Mouse (Mus musculus) left cerebral cortex, adult 18-20 months (tissue): ENCODE data around the gene Olfr1301. TPM values are rescaled to one million over a fixed set of nuclear protein-coding genes. Genes with fewer than 3 reads are reported as not detected.

ENCODE experiments used
- DNase-seq, 2 experiments: peaks; one replicate each; pipeline ENCODE4 v3.0.0; 2021 to 2022; ENCODE audit warnings: low spot score in 2 of 2, mixed read lengths in 1 of 2
- long read RNA-seq, 2 experiments: library from polyadenylated mRNA; stranded (forward); transcript quantifications; one replicate each; pipeline ENCODE4 v2.0.0; 2021
- total RNA-seq, 2 experiments: library from RNA; stranded (reverse); gene quantifications; 2 replicates each; pipeline ENCODE4 v1.2.3; 2021

Gene Olfr1301
- total RNA-seq: not detected
- long read RNA-seq, experiment 1: 0 reads
- long read RNA-seq, experiment 2: 0 reads

GRCm38 (mm10) chr2:111750706-111751105 lies at the start of gene Olfr1301:
Olfr1301 (plus strand) TSS chr2:111751006.
- no peak for DNase-seq

- no peak for DNase-seq
These were observed 24.1 kb upstream of the Olfr1301 start for GRCm38 (mm10) chr2:111726739-111727138.

- DNase-seq: no peak
These were observed 26.3 kb downstream of the Olfr1301 start, which contains the start of gene Olfr1302 for GRCm38 (mm10) chr2:111777129-111777528. Olfr1302 (plus strand) TSS chr2:111777429.

Other genes with a start within 250 kb of the Olfr1301 start
- gene Olfr1293-ps, start 225.8 kb upstream of the Olfr1301 start, total RNA-seq: not detected
- not detected for gene Olfr1294, start 210.7 kb upstream of the Olfr1301 start, total RNA-seq
- gene Olfr1295, start 181.3 kb upstream of the Olfr1301 start, total RNA-seq: not detected
- not detected for gene Olfr1297, start 124.5 kb upstream of the Olfr1301 start, total RNA-seq
- not detected for gene Olfr1298, start 101.8 kb upstream of the Olfr1301 start, total RNA-seq
- gene Olfr1299, start 89.6 kb upstream of the Olfr1301 start, total RNA-seq: not detected
- gene Olfr1302, start 26.4 kb downstream of the Olfr1301 start, total RNA-seq: not detected
- not detected for gene Olfr1303, start 69.3 kb downstream of the Olfr1301 start, total RNA-seq
- not detected for gene Olfr1305, start 126.1 kb downstream of the Olfr1301 start, total RNA-seq
- not detected for gene Olfr1306, start 165.3 kb downstream of the Olfr1301 start, total RNA-seq
- not detected for gene Olfr1307, start 198.4 kb downstream of the Olfr1301 start, total RNA-seq
- gene Olfr1308, start 213.9 kb downstream of the Olfr1301 start, total RNA-seq: not detected
- gene Olfr1309, start 239.3 kb downstream of the Olfr1301 start, total RNA-seq: not detected